Mouse (Mus musculus): Measurements from ENCODE around the gene Zfyve28. TPM values are rescaled to one million over a fixed set of nuclear protein-coding genes. Genes with fewer than 3 reads are reported as not detected.

The Zfyve28 gene
- polyA plus RNA-seq, 1 experiment from 2014 or later, result 0.72 TPM

DNA sequence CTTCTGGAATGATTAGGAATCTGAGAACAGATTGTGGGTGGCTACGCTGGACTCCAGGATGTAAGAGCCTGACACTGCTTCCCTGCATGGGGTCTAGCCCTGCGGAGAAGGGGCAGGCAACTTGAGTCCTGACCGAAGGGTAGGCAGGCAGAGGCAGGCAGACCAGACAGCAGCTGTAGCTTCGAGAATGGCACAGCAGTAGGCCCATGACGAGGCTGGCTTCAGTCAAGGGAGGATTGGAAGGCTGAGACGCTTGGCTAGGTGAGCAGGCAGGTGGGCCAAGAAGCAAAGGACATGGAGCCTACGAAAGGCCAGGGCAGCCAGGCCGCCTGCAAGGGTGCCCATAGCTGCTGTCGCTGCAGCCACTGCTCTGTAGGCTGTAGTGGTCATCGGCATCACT lies 111.6 kb downstream of the Zfyve28 start:
- Histone ChIP-seq H3K27me3 (ENCODE audit: control insufficient read depth, insufficient read depth, low read length) (no peaks in the 10 kb centered on the region), H3K9ac (ENCODE audit: low read length) (no peak overlapping the region), H3K27ac (ENCODE audit: low read length) (no peak overlapping the region), H3K4me1 (ENCODE audit: control insufficient read depth, insufficient read depth, low read length) (no peaks in the 10 kb centered on the region), H3K9me3 (replicated peaks; ENCODE audit: control insufficient read depth, low read length) (no peaks in the 10 kb centered on the region), H3K4me2 (ENCODE audit: low read depth, low read length) (no peak overlapping the region), H3K36me3 (ENCODE audit: control insufficient read depth, insufficient read depth) (peaks cover 42% of the 10 kb centered on the region), H3K4me3 (ENCODE audit: low read length) (no peak overlapping the region)
- no peak for ATAC-seq (replicated peaks; ENCODE audit: extremely low read depth, insufficient read depth, low FRiP score)
- WGBS, result 78% methylated on average over 10 of the region's 10 CpGs

DNA sequence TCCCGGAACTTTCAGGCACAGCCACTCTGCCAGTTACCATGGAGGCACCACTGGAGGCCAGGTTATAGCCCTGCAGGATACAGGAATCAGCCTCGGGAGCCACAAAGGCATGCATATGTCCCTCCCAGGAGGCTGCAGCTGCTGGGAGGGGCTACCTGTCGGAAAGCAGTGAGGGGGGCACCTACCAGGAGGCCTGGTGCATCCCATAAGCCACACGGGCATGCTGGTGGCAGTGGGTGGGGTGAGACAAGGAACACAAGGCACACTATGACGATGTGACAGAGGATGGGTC lies 112.9 kb downstream of the Zfyve28 start:
- no peak overlapping the region for H3K4me2 ChIP-seq (ENCODE audit: low read depth, low read length)
- H3K4me3 ChIP-seq (ENCODE audit: low read length), result no peak overlapping the region
- H3K4me1 ChIP-seq (ENCODE audit: control insufficient read depth, insufficient read depth, low read length), result no peaks in the 10 kb centered on the region
- H3K27ac ChIP-seq (ENCODE audit: low read length), result no peak overlapping the region
- H3K27me3 ChIP-seq (ENCODE audit: control insufficient read depth, insufficient read depth, low read length), result no peaks in the 10 kb centered on the region
- no peak overlapping the region for H3K9ac ChIP-seq (ENCODE audit: low read length)
- WGBS, result 45% methylated on average over 5 of the region's 5 CpGs
- ATAC-seq (replicated peaks; ENCODE audit: extremely low read depth, insufficient read depth, low FRiP score), result no peak
- peaks cover 42% of the 10 kb centered on the region for H3K36me3 ChIP-seq (ENCODE audit: control insufficient read depth, insufficient read depth)
- H3K9me3 ChIP-seq (replicated peaks; ENCODE audit: control insufficient read depth, low read length), result no peaks in the 10 kb centered on the region

DNA sequence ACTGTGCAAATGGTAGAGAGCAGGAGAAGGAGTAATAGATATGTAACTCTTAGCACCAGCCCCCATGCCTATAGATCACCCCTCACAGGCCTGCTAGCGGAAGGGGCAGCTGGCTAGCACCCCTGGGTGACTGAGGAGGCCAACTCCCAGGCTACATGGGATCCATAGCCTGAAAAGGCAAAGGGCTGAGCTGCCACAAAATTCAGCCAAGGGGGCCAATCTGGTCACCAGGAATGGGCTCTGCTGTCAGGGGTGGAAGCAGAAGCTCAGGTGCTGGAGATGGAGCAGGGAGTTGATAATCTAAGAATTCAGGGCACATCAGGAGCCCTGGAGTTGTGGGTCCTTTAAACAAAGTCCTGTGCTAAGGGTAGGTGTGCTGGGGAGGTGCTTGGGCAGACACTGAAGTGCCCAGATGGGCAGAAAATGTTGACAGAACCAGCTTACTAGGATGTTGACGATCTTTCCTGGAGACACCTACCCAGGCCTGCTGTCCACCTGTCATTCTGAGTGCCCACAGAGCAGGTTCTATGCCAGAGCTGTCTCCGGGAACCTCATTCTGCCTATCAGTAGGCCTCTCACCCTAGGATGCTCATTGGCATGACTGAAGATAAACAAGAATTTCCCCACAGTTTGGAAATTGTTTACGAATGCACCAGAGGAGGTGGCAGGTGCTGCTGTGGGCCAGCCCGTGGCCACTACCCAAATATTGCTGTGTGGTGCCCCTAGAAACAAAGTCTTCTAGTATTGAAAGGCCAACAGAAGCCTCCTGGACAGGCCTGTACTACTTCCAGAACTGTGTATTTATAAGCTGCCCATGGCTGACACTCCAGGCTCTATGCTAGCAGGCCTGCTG lies 113.5 kb downstream of the Zfyve28 start:
- no peak overlapping the region for H3K4me3 ChIP-seq (ENCODE audit: low read length)
- H3K4me1 ChIP-seq (ENCODE audit: control insufficient read depth, insufficient read depth, low read length), result no peaks in the 10 kb centered on the region
- no peak for ATAC-seq (replicated peaks; ENCODE audit: extremely low read depth, insufficient read depth, low FRiP score)
- no peak overlapping the region for H3K9ac ChIP-seq (ENCODE audit: low read length)
- H3K4me2 ChIP-seq (ENCODE audit: low read depth, low read length), result no peak overlapping the region
- H3K9me3 ChIP-seq (replicated peaks; ENCODE audit: control insufficient read depth, low read length), result no peaks in the 10 kb centered on the region
- H3K36me3 ChIP-seq (ENCODE audit: control insufficient read depth, insufficient read depth), result peaks cover 39% of the 10 kb centered on the region
- 79% methylated on average over 5 of the region's 5 CpGs for WGBS
- H3K27ac ChIP-seq (ENCODE audit: low read length), result no peak overlapping the region
- no peaks in the 10 kb centered on the region for H3K27me3 ChIP-seq (ENCODE audit: control insufficient read depth, insufficient read depth, low read length)

DNA sequence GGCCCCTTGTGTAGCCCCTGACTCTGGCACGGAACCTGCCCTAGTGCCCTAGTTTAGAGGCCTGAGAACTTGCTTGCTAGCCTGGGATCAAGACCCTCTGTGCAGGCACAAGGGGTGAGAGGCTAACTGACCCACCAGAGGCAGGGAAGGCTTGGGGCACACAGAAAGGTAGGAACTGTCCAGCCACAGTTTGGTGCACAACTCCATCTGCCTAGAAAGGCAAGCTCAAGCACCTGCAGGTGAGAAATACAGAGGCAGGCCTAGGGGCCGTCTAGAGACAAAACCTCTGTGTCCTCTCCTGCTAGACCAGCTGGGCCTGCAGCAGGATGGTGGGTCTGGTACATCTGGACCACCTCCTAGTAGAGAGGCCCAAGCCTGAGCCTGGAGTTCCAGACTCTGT lies 114.2 kb downstream of the Zfyve28 start:
- Histone ChIP-seq H3K4me3 (ENCODE audit: low read length) (no peak overlapping the region), H3K27ac (ENCODE audit: low read length) (no peak overlapping the region), H3K9ac (ENCODE audit: low read length) (no peak overlapping the region), H3K4me2 (ENCODE audit: low read depth, low read length) (no peak overlapping the region), H3K9me3 (replicated peaks; ENCODE audit: control insufficient read depth, low read length) (no peaks in the 10 kb centered on the region), H3K36me3 (ENCODE audit: control insufficient read depth, insufficient read depth) (peaks cover 39% of the 10 kb centered on the region), H3K4me1 (ENCODE audit: control insufficient read depth, insufficient read depth, low read length) (no peaks in the 10 kb centered on the region), H3K27me3 (ENCODE audit: control insufficient read depth, insufficient read depth, low read length) (no peaks in the 10 kb centered on the region)
- 87% methylated on average over 2 of the region's 2 CpGs for WGBS
- no peak for ATAC-seq (replicated peaks; ENCODE audit: extremely low read depth, insufficient read depth, low FRiP score)

DNA sequence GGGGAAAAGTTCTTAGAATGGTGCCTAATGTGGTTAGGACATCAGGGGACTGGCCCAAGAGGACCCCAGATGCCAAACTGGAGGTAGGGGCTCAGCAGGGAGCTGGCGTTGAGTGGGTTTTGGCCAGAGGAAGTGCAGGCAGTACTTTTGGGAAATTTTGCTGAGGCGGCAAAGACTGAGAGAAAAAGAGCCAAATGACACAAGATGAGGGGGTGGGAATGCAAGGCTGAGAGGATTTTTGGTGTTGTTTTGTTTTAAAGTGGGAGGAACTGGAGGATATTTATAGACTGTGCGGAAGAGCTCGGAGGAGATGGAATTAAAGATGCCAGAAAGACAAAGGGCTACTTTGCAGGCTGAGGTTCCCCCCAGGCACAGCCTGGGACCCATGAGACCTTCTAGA lies 117.5 kb downstream of the Zfyve28 start:
- 53% methylated on average over 4 of the region's 4 CpGs for WGBS
- H3K27ac ChIP-seq (ENCODE audit: low read length), result peak overlapping the region; percentile 57
- H3K9me3 ChIP-seq (replicated peaks; ENCODE audit: control insufficient read depth, low read length), result no peaks in the 10 kb centered on the region
- ATAC-seq (replicated peaks; ENCODE audit: extremely low read depth, insufficient read depth, low FRiP score), result no peak
- peaks cover 11% of the 10 kb centered on the region for H3K4me1 ChIP-seq (ENCODE audit: control insufficient read depth, insufficient read depth, low read length)
- no peak overlapping the region for H3K4me3 ChIP-seq (ENCODE audit: low read length)
- no peak overlapping the region for H3K9ac ChIP-seq (ENCODE audit: low read length)
- no peak overlapping the region for H3K4me2 ChIP-seq (ENCODE audit: low read depth, low read length)
- peaks cover 16% of the 10 kb centered on the region for H3K36me3 ChIP-seq (ENCODE audit: control insufficient read depth, insufficient read depth)
- H3K27me3 ChIP-seq (ENCODE audit: control insufficient read depth, insufficient read depth, low read length), result no peaks in the 10 kb centered on the region

DNA sequence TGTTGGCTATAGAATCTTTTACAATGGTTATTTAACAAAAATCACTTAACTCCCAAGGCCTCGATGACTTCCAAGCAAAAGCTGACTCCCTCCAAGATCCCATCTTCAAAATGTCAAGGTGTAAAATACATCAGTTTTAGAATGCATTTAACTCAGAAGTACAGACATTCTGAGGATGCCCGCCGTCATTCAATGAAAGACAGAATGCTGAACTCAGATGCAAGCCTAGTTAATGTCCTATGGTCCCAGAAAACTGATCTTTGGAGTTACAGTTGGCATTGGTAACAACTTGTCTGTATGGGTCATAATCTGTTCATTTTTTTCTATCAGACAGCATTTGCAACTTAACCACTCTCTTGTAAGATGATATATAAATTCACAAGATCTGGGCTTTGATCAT lies 118.3 kb downstream of the Zfyve28 start:
- peaks cover 12% of the 10 kb centered on the region for H3K4me1 ChIP-seq (ENCODE audit: control insufficient read depth, insufficient read depth, low read length)
- H3K4me2 ChIP-seq (ENCODE audit: low read depth, low read length), result peak overlapping the region; percentile 75
- peaks cover 16% of the 10 kb centered on the region for H3K36me3 ChIP-seq (ENCODE audit: control insufficient read depth, insufficient read depth)
- no peaks in the 10 kb centered on the region for H3K27me3 ChIP-seq (ENCODE audit: control insufficient read depth, insufficient read depth, low read length)
- ATAC-seq (replicated peaks; ENCODE audit: extremely low read depth, insufficient read depth, low FRiP score), result no peak
- 81% methylated on average over 3 of the region's 3 CpGs for WGBS
- H3K9ac ChIP-seq (ENCODE audit: low read length), result peak overlapping the region; percentile 73
- H3K4me3 ChIP-seq (ENCODE audit: low read length), result peak overlapping the region; percentile 51
- no peaks in the 10 kb centered on the region for H3K9me3 ChIP-seq (replicated peaks; ENCODE audit: control insufficient read depth, low read length)
- H3K27ac ChIP-seq (ENCODE audit: low read length), result peak overlapping the region; percentile 91

DNA sequence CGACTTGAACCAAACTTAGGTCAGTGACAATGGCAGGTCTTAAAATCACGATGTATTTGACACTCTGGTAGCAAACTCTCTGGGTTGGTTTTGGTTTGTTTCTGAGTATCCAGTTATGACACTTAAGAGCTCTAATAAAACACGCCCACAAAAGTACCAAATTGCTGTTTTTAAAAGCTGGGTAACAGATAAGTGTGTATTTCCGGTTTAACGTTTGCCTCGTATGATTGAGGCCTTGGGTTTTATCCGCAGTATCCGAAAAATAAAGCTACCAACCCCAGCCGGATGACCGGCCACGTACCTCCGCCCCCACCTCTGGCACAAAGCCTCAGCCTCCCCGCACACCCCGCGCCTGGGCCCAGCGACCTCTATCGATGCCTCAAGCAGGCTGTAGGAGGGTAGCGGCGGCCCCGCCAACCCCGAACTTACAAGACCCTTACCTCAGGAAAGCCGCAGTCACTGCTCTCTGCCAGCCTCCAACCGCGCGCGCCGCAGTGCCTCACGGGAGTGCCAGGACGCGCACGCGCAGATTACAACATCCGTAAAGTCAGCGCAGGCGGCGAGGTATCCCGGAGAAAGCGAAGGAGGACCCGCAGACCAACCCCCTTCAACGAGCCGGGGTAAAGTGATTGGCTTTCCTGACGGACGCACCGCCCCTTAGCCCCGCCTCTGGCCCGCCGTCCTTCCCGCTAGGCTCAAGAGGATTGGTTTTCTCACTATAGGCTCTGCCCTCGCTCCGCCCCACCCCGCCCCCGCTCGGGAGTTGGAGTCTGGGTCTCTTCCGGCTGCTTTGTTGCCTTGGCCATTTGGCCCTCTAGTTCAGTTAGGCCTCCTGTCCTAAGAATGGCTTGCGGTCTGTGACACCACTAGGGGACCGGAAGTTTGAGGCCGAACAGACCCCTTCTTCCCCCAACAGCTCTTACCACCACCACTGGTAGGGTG lies 119.0 kb downstream of the Zfyve28 start, which contains the start of the genes Poln and Haus3:
Poln (minus strand) TSS at position 499 of the 942 bp plus-strand sequence.
Haus3 (minus strand) TSS at position 578 of the 942 bp plus-strand sequence.
- under 1% methylated on average over 57 of the region's 57 CpGs for WGBS
- peak within 1 kb of the TSS; percentile 75 for H3K4me2 ChIP-seq (ENCODE audit: low read depth, low read length)

DNA sequence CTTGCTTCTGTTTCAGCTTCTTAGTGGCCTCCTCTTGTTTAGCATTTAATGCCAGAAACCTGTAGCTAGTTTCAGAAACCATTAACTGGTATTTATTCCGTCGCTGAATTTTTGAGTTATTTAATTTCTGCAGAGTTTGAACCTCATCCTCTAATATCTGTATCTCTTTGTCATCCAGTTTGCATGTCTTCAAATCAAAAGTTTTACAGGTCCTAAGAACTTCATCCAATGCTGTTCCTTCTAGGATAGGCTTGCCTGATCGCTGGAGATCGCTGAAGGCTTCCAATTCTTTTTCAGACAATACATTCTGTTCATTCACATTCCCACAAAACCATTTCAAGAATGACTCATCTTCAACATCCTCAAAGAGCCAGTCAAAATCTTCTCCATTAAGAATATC lies 120.4 kb downstream of the Zfyve28 start:
- H3K4me1 ChIP-seq (ENCODE audit: control insufficient read depth, insufficient read depth, low read length), result peaks cover 12% of the 10 kb centered on the region
- peak overlapping the region; percentile 36; the same call in 1 of the 2 replicates for H3K4me2 ChIP-seq (ENCODE audit: low read depth, low read length)
- H3K4me3 ChIP-seq (ENCODE audit: low read length), result no peak overlapping the region
- ATAC-seq (replicated peaks; ENCODE audit: extremely low read depth, insufficient read depth, low FRiP score), result no peak
- H3K36me3 ChIP-seq (ENCODE audit: control insufficient read depth, insufficient read depth), result peaks cover 6% of the 10 kb centered on the region
- no peak overlapping the region for H3K9ac ChIP-seq (ENCODE audit: low read length)
- H3K27me3 ChIP-seq (ENCODE audit: control insufficient read depth, insufficient read depth, low read length), result no peaks in the 10 kb centered on the region
- no peak overlapping the region for H3K27ac ChIP-seq (ENCODE audit: low read length)
- H3K9me3 ChIP-seq (replicated peaks; ENCODE audit: control insufficient read depth, low read length), result no peaks in the 10 kb centered on the region
- WGBS, result 82% methylated on average over 4 of the region's 4 CpGs

More for the DNA sequence above, 119.0 kb downstream of the Zfyve28 start, which contains the start of the genes Poln and Haus3:
- Histone ChIP-seq H3K4me3 (ENCODE audit: low read length) (peak within 1 kb of the TSS; percentile 64), H3K36me3 (ENCODE audit: control insufficient read depth, insufficient read depth) (peaks cover 13% of the 10 kb centered on the region), H3K9me3 (replicated peaks; ENCODE audit: control insufficient read depth, low read length) (no peaks in the 10 kb centered on the region), H3K27ac (ENCODE audit: low read length) (peak within 1 kb of the TSS; percentile 91), H3K4me1 (ENCODE audit: control insufficient read depth, insufficient read depth, low read length) (peaks cover 12% of the 10 kb centered on the region), H3K9ac (ENCODE audit: low read length) (peak within 1 kb of the TSS; percentile 77), H3K27me3 (ENCODE audit: control insufficient read depth, insufficient read depth, low read length) (no peaks in the 10 kb centered on the region)
- peak; percentile 100 for ATAC-seq (replicated peaks; ENCODE audit: extremely low read depth, insufficient read depth, low FRiP score)
